Mouse (Mus musculus) intestine, postnatal 0 days (tissue): ENCODE measurements around the gene 2810408A11Rik. TPM values are rescaled to one million over a fixed set of nuclear protein-coding genes. Genes with fewer than 3 reads are reported as not detected.

ENCODE experiments used
- ATAC-seq: fragments of 200-750 bp; cut with Nextera tagmentation; 2 replicates; pipeline ENCODE4 v1.8.0; 2017; ENCODE audit warnings: mild to moderate bottlenecking, moderate TSS enrichment, moderate library complexity
- H3K27ac ChIP-seq: fragments of 300-500 bp; sonication (generic); 2 replicates; pipeline ENCODE4 v1.5.1; 2014; ENCODE audit warnings: mild to moderate bottlenecking, low read depth, low read length, moderate library complexity
- H3K27me3 ChIP-seq: fragments of 300-500 bp; sonication (generic); replicated peaks from 2 replicates; pipeline ENCODE4 v1.6.1; 2014; ENCODE audit warnings: low read length, mixed read lengths; ENCODE audit not compliant: control insufficient read depth, insufficient read depth
- H3K36me3 ChIP-seq: fragments of 300-500 bp; sonication (generic); 2 replicates; pipeline ENCODE4 v1.6.1; 2014; ENCODE audit warnings: mild to moderate bottlenecking, moderate library complexity; ENCODE audit not compliant: control insufficient read depth, insufficient read depth
- H3K4me1 ChIP-seq: fragments of 300-500 bp; sonication (generic); replicated peaks from 2 replicates; pipeline ENCODE4 v1.6.1; 2014; ENCODE audit warnings: antibody characterized with exemption, low read length, mixed read lengths; ENCODE audit not compliant: control insufficient read depth, insufficient read depth
- H3K4me2 ChIP-seq: fragments of 300-500 bp; sonication (generic); replicated peaks from 2 replicates; pipeline ENCODE4 v1.6.1; 2014; ENCODE audit warnings: low read depth, mild to moderate bottlenecking, moderate library complexity
- H3K4me3 ChIP-seq: fragments of 300-500 bp; sonication (generic); 2 replicates; pipeline ENCODE4 v1.5.1; 2014; ENCODE audit warnings: low read depth, low read length
- H3K9ac ChIP-seq: fragments of 300-500 bp; sonication (generic); 2 replicates; pipeline ENCODE4 v1.6.1; 2014; ENCODE audit warnings: mild to moderate bottlenecking, low read depth, low read length
- H3K9me3 ChIP-seq: fragments of 300-500 bp; sonication (generic); 2 replicates; pipeline ENCODE4 v1.6.1; 2016; ENCODE audit warnings: mixed run types; ENCODE audit not compliant: control insufficient read depth
- CTCF ChIP-seq: sonication (generic); IDR thresholded peaks from 2 replicates; pipeline ENCODE4 v1.5.1; 2016; ENCODE audit warnings: low read depth, mild to moderate bottlenecking, control low read depth, antibody characterized with exemption, moderate library complexity
- WGBS: fragments of 180-500 bp; shearing (Covaris S2); extraction: QIAGEN DNeasy Blood & Tissue Kit; methylation state at CpG from one replicate; pipeline ENCODE4 v1.1.7; 2014; 5-methylcytosine and 5-hydroxymethylcytosine counted together
- polyA plus RNA-seq: library from polyadenylated mRNA; unstranded; fragments of >200 nt; fragmentation: Nextera tagmentation; extraction: Ambion mirVana; gene quantifications from 2 replicates; pipeline ENCODE4 v1.2.1, GENCODE M21; 2015

The 2810408A11Rik gene
- polyA plus RNA-seq, 1 experiment from 2014 or later, result 3.5 TPM

DNA sequence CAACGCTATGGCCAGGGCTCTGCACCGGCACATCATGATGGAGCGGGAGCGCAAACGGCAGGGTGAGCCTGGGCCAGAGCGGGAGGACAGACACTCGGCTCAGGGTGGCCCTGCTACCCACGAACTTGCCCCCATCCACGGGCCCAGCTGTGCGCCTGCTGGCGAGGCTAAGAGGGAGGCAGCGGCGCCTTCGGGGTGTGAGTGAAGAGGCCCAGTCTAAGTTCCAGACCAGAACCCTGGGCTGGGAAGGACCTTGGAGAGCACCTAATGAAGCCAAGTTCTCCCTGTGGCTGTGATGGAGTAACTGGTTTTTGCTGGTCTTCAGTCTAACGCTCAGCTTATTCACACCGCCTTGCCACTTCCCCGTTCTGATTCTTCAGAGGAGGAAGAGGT, 13.6 kb upstream of the 2810408A11Rik start:
- H3K4me2 ChIP-seq, result peak overlapping the region; percentile 91
- TF ChIP-seq CTCF, result no peak
- H3K9ac ChIP-seq, result peak overlapping the region; percentile 78
- H3K27me3 ChIP-seq, result no peaks in the 10 kb centered on the region
- 0 out of 2 replicates have a peak, but pooled peaks cover 3% of the 10 kb centered on the region for H3K4me1 ChIP-seq
- peak overlapping the region; percentile 78 for H3K4me3 ChIP-seq
- peak; percentile 11; the same call in 1 of the 2 replicates for ATAC-seq
- H3K27ac ChIP-seq, result peak overlapping the region; percentile 78
- H3K36me3 ChIP-seq, result peaks cover 78% of the 10 kb centered on the region
- H3K9me3 ChIP-seq, result no peaks in the 10 kb centered on the region
- WGBS, result 0% methylated on average over 17 of the region's 17 CpGs

DNA sequence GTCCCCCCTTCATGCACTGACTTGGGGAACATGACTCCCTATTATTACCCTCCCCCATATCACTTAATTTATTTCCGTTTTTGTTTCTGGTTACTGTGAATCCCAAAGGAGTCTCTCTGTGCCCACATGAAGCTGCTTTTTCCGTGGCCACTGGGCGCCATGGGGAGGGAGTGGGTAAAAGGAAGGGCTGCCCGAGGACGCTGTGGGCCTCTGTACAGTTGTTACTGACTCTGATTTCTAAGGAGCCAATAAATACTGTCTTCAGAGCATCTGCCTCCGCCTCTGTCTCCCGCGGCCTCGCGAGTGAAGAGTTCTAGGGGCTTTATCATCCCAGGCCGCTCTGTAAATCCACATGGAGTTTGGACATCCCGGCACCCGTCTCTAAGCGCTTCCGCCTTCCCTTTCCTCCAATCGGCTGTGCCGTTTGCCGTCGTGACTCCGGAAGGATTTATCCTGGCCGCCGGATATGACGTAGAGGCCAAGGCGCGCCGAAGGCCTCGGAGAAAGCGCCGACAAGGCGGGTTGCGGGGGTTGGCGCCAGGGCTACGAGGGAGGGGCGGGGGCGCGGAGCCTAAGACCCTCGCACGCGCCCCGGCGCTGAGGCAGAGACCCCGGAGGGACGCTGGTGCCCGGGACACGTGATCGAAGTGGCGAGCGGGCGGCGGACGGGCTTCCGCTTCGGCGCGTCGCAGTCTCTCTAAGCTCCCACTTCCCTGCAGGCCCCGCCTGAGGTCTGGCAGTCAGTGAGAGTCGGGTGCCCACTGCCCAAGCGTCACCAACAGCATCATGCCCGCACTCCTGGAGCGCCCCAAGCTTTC, 13.0 kb upstream of the 2810408A11Rik start, which contains the start of gene Gps2:
TSS of gene Gps2 (plus strand) at position 335 of the 818 bp plus-strand sequence.
- TF ChIP-seq CTCF, result no peak
- H3K4me3 ChIP-seq, result peak within 1 kb of the TSS; percentile 78
- peak; percentile 85 for ATAC-seq
- H3K36me3 ChIP-seq, result peaks cover 80% of the 10 kb centered on the region
- H3K9me3 ChIP-seq, result no peaks in the 10 kb centered on the region
- peak within 1 kb of the TSS; percentile 78 for H3K9ac ChIP-seq
- H3K27me3 ChIP-seq, result no peaks in the 10 kb centered on the region
- H3K27ac ChIP-seq, result peak within 1 kb of the TSS; percentile 78
- WGBS, result 1% methylated on average over 61 of the region's 61 CpGs
- no peaks in the 10 kb centered on the region for H3K4me1 ChIP-seq
- peak within 1 kb of the TSS; percentile 91 for H3K4me2 ChIP-seq

DNA sequence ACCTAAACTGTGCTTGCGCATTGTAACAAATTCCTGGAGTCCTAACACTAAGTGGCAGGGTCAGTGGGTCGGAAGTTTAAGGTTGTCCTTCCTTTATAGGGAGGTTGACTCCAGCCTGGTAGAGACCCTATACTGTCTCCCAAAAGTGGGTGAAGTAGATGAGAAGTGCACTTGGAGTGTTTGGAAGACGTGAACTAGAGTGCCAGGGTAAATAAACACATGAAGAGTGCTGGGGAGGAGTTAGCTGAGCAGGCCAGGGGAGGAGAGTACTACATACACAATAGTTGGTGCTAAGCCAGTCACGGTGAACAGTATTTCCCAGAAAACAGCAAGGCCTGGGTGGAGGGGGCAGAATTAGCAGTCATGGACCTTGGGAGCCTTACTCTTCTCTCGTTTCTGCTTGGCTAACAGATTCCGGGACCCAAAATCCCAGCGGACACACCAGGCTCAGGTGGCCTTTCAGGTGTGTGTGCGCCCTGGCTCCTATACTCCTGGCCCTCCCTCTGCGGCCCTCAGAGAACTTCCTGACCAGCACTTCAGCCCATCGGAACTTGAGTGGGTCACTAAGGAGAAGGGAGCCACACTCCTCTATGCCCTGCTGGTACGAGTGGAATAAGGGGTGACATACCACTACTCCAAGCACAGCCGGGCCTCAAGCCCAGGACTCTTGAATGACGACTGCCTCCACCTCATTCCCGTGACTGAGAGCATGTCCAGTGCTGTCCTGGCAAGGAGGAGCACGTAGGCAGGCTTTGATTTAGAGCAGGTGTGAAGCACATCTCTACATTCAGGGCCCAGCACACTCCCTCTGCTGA, 12.1 kb upstream of the 2810408A11Rik start:
- H3K27me3 ChIP-seq, result no peaks in the 10 kb centered on the region
- H3K4me2 ChIP-seq, result peak overlapping the region; percentile 91
- H3K27ac ChIP-seq, result 0 out of 2 replicates have a peak overlapping the region, but pooled peaks have one; percentile 17
- no peaks in the 10 kb centered on the region for H3K4me1 ChIP-seq
- TF ChIP-seq CTCF, result no peak
- ATAC-seq, result no peak
- peak overlapping the region; percentile 78 for H3K4me3 ChIP-seq
- H3K9ac ChIP-seq, result no peak overlapping the region
- peaks cover 80% of the 10 kb centered on the region for H3K36me3 ChIP-seq
- WGBS, result 70% methylated on average over 15 of the region's 15 CpGs
- no peaks in the 10 kb centered on the region for H3K9me3 ChIP-seq

DNA sequence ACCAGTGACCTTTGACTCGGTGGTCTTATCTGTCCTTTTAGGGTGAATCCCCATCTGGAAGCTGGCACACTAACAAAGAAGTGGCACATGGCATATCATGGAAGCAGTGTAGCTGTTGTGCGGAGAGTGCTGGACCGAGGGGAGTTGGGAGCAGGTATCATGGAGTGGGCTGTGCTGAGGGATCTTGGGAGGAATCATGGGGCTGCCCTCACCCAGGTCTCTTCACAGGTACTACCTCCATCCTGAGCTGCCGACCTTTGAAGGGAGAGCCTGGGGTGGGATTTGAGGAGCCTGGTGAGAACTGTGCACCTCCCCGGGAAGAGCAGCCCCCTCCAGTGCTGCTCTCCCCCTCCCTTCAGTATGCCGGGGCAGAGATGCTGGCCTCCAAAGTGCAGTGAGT, 10.9 kb upstream of the 2810408A11Rik start:
- Histone ChIP-seq H3K27ac (peak overlapping the region; percentile 70), H3K36me3 (peaks cover 80% of the 10 kb centered on the region), H3K9ac (no peak overlapping the region), H3K9me3 (no peaks in the 10 kb centered on the region), H3K4me2 (peak overlapping the region; percentile 45), H3K27me3 (no peaks in the 10 kb centered on the region), H3K4me1 (no peaks in the 10 kb centered on the region), H3K4me3 (no peak overlapping the region)
- TF ChIP-seq CTCF, result no peak
- no peak for ATAC-seq
- 95% methylated on average over 5 of the region's 6 CpGs for WGBS

DNA sequence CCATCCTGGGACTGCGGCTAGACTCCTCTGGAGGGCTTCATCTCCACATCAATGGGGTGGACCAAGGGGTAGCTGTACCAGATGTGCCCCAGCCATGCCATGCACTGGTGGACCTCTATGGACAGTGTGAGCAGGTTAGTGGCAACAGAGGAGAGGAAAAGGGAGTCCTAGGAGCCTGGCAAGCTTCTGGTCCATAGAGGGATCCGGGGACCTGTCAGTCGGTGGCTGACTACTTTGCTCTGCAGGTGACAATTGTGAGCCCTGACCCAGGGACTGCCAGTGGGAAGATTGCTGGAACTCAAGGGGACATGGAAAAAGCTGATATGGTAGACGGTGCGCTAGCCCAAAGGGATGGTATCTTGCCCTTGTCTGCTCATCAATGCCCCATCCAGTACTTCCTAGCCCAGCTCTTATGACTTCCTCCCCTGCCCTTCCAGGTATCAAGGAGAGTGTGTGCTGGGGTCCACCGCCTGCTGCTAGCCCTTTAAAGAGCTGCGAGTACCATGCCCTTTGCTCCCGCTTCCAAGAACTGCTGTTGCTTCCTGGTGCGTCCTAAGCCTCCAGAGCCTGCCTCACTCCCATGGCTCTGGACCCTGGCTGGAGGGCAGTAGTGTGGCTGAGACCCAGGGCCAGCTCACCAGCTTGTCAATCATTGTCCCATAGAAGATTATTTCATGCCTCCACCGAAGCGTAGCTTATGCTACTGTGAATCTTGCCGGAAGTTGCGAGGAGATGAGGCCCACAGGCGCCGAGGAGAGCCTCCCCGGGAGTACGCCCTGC, 10.2 kb upstream of the 2810408A11Rik start:
- Histone ChIP-seq H3K36me3 (peaks cover 80% of the 10 kb centered on the region), H3K4me1 (no peaks in the 10 kb centered on the region), H3K4me2 (peak overlapping the region; percentile 45), H3K27me3 (no peaks in the 10 kb centered on the region), H3K9ac (0 out of 2 replicates have a peak overlapping the region, but pooled peaks have one; percentile 11), H3K9me3 (no peaks in the 10 kb centered on the region), H3K27ac (peak overlapping the region; percentile 70), H3K4me3 (no peak overlapping the region)
- no peak for TF ChIP-seq CTCF
- ATAC-seq, result peak; percentile 17; the same call in 1 of the 2 replicates
- 78% methylated on average over 17 of the region's 17 CpGs for WGBS
